Mouse (Mus musculus): ENCODE results near the gene Actl7a. TPM values are rescaled to one million over a fixed set of nuclear protein-coding genes. Genes with fewer than 3 reads are reported as not detected.

The Actl7a gene
- polyA plus RNA-seq, 1 experiment from 2014 or later: not detected

DNA sequence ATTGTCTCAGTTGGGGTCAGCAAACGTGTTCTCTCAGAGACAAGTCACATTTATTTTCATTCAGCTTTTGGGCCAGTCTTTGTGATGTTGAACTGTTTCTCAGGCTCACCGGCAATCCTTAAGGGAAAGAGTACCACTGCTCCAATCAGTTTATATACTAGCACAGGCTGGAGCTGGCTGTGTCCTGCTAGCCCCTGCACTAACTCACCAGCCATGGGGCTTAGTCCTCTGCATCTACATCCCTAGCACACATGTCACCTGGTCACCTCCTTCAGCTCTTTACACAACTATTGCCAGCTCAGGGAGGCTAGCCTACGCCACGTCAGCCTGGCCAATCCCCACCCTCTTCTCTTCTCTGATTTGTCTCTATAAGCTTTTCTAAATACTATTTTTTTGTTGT, 515 bp upstream of the Actl7a start:
- Histone ChIP-seq H3K27me3 (ENCODE audit: control insufficient read depth, insufficient read depth, low read length) (no peaks in the 10 kb centered on the region), H3K9ac (ENCODE audit: low read length) (no peak overlapping the region), H3K9me3 (ENCODE audit: control insufficient read depth, low read length) (no peaks in the 10 kb centered on the region), H3K27ac (replicated peaks; ENCODE audit: low read depth, low read length) (no peak overlapping the region), H3K4me3 (ENCODE audit: low read depth, low read length) (no peak overlapping the region), H3K4me1 (ENCODE audit: control insufficient read depth, insufficient read depth, low read length) (no peaks in the 10 kb centered on the region), H3K4me2 (ENCODE audit: low read depth, severe bottlenecking) (no peak overlapping the region), H3K36me3 (ENCODE audit: control insufficient read depth, insufficient read depth, low read length) (peaks cover 3% of the 10 kb centered on the region; the same call in 1 of the 2 replicates)
- WGBS: 87% methylated on average over 4 of the region's 4 CpGs
- ATAC-seq (ENCODE audit: insufficient number of reproducible peaks, low FRiP score, low TSS enrichment, low read depth): no peak
- no peak for DNase-seq (ENCODE audit: low spot score)

DNA sequence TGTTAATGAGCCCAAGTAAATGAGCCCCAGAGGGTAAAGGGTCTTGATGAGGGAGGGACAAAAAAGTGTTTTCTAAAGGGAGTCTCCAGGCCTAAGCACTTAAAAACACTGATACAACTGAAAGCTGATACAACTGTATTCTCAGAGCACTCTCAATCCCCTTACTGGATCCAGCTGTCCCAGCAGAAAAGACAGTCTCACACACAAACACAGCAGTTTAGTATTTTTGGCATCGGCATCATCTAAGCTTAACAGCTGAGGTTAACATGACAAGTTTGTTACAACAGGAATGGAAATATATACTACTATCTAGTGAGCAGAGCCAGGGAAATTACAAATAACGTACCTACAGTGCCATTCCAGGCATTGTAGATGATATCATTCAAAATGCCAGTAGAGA, 3.1 kb downstream of the Actl7a start:
- ATAC-seq (ENCODE audit: insufficient number of reproducible peaks, low FRiP score, low TSS enrichment, low read depth): no peak
- DNase-seq (ENCODE audit: low spot score): no peak
- no peak overlapping the region for H3K4me3 ChIP-seq (ENCODE audit: low read depth, low read length)
- whole genome bisulfite sequencing: 95% methylated on average over 2 of the region's 2 CpGs
- no peaks in the 10 kb centered on the region for H3K9me3 ChIP-seq (ENCODE audit: control insufficient read depth, low read length)
- H3K27ac ChIP-seq (replicated peaks; ENCODE audit: low read depth, low read length): no peak overlapping the region
- H3K36me3 ChIP-seq (ENCODE audit: control insufficient read depth, insufficient read depth, low read length): peaks cover 13% of the 10 kb centered on the region
- H3K4me2 ChIP-seq (ENCODE audit: low read depth, severe bottlenecking): no peak overlapping the region
- no peak overlapping the region for H3K9ac ChIP-seq (ENCODE audit: low read length)
- no peaks in the 10 kb centered on the region for H3K4me1 ChIP-seq (ENCODE audit: control insufficient read depth, insufficient read depth, low read length)
- H3K27me3 ChIP-seq (ENCODE audit: control insufficient read depth, insufficient read depth, low read length): no peaks in the 10 kb centered on the region

DNA sequence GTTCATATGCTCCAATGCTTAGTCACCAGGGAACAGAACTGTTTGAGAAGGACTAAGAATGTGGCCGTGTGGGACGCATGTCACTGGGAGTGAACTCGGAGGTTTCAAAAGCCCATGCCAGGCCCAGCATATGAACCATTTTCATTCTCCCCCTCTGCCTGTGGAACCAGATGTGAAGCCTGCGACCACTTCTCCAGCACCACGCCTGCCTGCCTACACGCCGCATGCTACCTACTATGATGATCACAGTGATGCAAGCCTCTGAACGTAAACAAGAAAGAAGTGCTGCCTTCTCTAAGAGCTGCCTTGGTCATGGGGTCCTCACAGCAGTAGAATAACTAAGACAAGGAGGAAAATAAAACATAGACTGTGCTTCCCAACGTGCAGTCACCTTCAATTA, 4.2 kb downstream of the Actl7a start:
- H3K9me3 ChIP-seq (ENCODE audit: control insufficient read depth, low read length): no peaks in the 10 kb centered on the region
- DNase-seq (ENCODE audit: low spot score): no peak
- no peak overlapping the region for H3K4me3 ChIP-seq (ENCODE audit: low read depth, low read length)
- no peaks in the 10 kb centered on the region for H3K27me3 ChIP-seq (ENCODE audit: control insufficient read depth, insufficient read depth, low read length)
- H3K4me2 ChIP-seq (ENCODE audit: low read depth, severe bottlenecking): no peak overlapping the region
- no peak overlapping the region for H3K9ac ChIP-seq (ENCODE audit: low read length)
- H3K27ac ChIP-seq (replicated peaks; ENCODE audit: low read depth, low read length): no peak overlapping the region
- no peak for ATAC-seq (ENCODE audit: insufficient number of reproducible peaks, low FRiP score, low TSS enrichment, low read depth)
- 97% methylated on average over 9 of the region's 9 CpGs for WGBS
- peaks cover 14% of the 10 kb centered on the region for H3K36me3 ChIP-seq (ENCODE audit: control insufficient read depth, insufficient read depth, low read length)
- H3K4me1 ChIP-seq (ENCODE audit: control insufficient read depth, insufficient read depth, low read length): no peaks in the 10 kb centered on the region

DNA sequence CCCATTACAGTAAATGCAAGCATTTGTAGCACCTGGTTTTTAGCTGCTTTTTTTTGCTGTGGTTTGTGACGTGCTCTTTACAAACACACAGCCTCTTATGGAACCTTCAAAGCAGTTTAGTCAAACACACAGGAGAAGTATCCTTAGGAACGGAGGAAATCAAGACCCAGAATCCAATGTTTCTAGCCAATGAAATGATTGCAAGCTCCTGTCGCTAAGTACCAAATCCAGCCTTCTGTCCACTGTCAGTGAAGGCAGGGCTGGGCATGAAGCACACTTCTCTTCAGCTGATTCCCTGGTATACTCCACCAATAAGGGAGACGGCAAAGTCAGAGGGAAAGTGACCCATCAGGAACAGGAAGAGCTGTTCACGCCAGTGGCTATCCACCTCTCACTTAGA, 12.8 kb downstream of the Actl7a start:
- Histone ChIP-seq H3K4me2 (ENCODE audit: low read depth, severe bottlenecking) (no peak overlapping the region), H3K27me3 (ENCODE audit: control insufficient read depth, insufficient read depth, low read length) (no peaks in the 10 kb centered on the region), H3K9me3 (ENCODE audit: control insufficient read depth, low read length) (no peaks in the 10 kb centered on the region), H3K4me3 (ENCODE audit: low read depth, low read length) (no peak overlapping the region), H3K27ac (replicated peaks; ENCODE audit: low read depth, low read length) (no peak overlapping the region), H3K4me1 (ENCODE audit: control insufficient read depth, insufficient read depth, low read length) (no peaks in the 10 kb centered on the region), H3K36me3 (ENCODE audit: control insufficient read depth, insufficient read depth, low read length) (peaks cover 27% of the 10 kb centered on the region), H3K9ac (ENCODE audit: low read length) (no peak overlapping the region)
- DNase-seq (ENCODE audit: low spot score): no peak
- 96% methylated on average over 5 of the region's 5 CpGs for WGBS
- no peak for ATAC-seq (ENCODE audit: insufficient number of reproducible peaks, low FRiP score, low TSS enrichment, low read depth)

DNA sequence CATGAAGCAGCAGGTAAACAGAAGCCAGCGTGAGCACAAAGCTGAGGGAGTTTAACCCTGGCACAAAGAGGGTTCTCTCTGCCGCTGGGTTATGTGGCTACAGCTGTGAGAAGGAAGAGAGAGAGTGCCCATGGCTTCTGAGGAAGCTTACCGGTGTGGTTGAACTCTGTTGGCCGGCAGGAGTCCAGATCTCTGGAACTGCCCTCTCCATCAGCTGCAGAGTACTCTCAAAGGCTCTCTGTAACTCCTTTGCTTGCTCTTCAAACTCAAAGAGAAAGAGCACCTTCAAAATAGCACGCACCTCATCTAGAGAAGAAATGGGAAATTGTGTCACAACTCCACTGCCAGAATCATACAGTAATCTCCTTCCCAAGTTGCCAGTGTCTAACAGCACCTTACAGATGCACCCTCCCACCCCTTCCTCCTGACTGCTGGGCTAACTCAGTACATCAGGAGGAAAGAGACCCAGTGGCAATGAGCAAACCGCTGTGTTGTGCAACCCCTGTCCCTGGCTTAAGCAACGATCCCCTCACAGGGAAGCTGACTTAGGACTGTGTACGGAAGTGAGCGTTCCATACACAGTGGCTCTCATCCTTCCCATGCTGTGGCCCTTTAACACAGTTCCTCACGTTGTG, 13.9 kb downstream of the Actl7a start:
- H3K4me1 ChIP-seq (ENCODE audit: control insufficient read depth, insufficient read depth, low read length): no peaks in the 10 kb centered on the region
- no peak overlapping the region for H3K4me2 ChIP-seq (ENCODE audit: low read depth, severe bottlenecking)
- H3K9ac ChIP-seq (ENCODE audit: low read length): no peak overlapping the region
- H3K36me3 ChIP-seq (ENCODE audit: control insufficient read depth, insufficient read depth, low read length): peaks cover 27% of the 10 kb centered on the region
- no peaks in the 10 kb centered on the region for H3K27me3 ChIP-seq (ENCODE audit: control insufficient read depth, insufficient read depth, low read length)
- H3K4me3 ChIP-seq (ENCODE audit: low read depth, low read length): no peak overlapping the region
- DNase-seq (ENCODE audit: low spot score): no peak
- ATAC-seq (ENCODE audit: insufficient number of reproducible peaks, low FRiP score, low TSS enrichment, low read depth): no peak
- H3K9me3 ChIP-seq (ENCODE audit: control insufficient read depth, low read length): no peaks in the 10 kb centered on the region
- 94% methylated on average over 10 of the region's 10 CpGs for WGBS
- H3K27ac ChIP-seq (replicated peaks; ENCODE audit: low read depth, low read length): no peak overlapping the region

DNA sequence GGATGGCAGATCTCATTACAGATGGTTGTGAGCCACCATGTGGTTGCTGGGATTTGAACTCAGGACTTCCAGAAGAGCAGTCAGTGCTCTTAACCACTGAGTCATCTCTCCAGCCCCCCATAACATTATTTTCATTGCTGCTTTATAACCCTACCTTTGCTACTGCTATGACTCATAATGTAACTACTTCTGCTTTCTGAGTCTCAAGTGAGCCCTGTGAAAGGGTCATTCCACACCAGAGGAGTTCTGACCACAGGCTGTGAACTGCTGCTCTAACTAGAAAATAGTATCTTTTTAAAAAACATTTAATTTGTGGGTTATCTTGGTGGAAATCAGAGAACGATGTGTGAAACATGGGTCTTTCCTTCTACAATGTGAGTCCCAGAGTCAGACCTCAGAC, 14.5 kb downstream of the Actl7a start:
- ATAC-seq (ENCODE audit: insufficient number of reproducible peaks, low FRiP score, low TSS enrichment, low read depth): no peak
- no peak for DNase-seq (ENCODE audit: low spot score)
- Histone ChIP-seq H3K27me3 (ENCODE audit: control insufficient read depth, insufficient read depth, low read length) (no peaks in the 10 kb centered on the region), H3K4me2 (ENCODE audit: low read depth, severe bottlenecking) (no peak overlapping the region), H3K4me3 (ENCODE audit: low read depth, low read length) (no peak overlapping the region), H3K9ac (ENCODE audit: low read length) (no peak overlapping the region), H3K4me1 (ENCODE audit: control insufficient read depth, insufficient read depth, low read length) (no peaks in the 10 kb centered on the region), H3K36me3 (ENCODE audit: control insufficient read depth, insufficient read depth, low read length) (peaks cover 30% of the 10 kb centered on the region), H3K9me3 (ENCODE audit: control insufficient read depth, low read length) (no peaks in the 10 kb centered on the region), H3K27ac (replicated peaks; ENCODE audit: low read depth, low read length) (no peak overlapping the region)
- 97% methylated on average over 1 of the region's 1 CpGs for WGBS

DNA sequence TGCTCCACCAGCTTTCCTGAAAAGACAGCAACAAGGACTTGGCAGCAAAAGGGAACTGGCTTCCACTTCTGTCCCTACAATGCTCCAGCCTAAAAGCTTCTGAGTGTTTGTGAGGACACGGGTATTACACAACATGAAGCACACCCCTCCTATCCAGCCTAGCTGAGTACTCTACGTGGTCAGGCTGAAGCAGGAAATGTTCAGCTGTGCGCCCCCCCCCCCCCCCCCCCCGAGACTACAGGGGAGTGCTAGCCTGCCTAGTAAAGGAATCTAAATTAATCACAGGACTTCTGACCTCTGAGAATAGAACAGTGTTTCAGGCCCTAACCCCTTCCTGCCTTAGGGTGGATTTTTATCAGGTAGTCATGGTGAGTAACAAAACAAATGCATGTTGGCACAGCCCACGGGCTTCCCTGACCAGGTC, 24.7 kb downstream of the Actl7a start:
- H3K4me3 ChIP-seq (ENCODE audit: low read depth, low read length): no peak overlapping the region
- peaks cover 17% of the 10 kb centered on the region for H3K36me3 ChIP-seq (ENCODE audit: control insufficient read depth, insufficient read depth, low read length)
- WGBS: 72% methylated on average over 5 of the region's 5 CpGs
- no peak overlapping the region for H3K9ac ChIP-seq (ENCODE audit: low read length)
- H3K27me3 ChIP-seq (ENCODE audit: control insufficient read depth, insufficient read depth, low read length): no peaks in the 10 kb centered on the region
- H3K4me2 ChIP-seq (ENCODE audit: low read depth, severe bottlenecking): no peak overlapping the region
- H3K9me3 ChIP-seq (ENCODE audit: control insufficient read depth, low read length): no peaks in the 10 kb centered on the region
- DNase-seq (ENCODE audit: low spot score): no peak
- no peaks in the 10 kb centered on the region for H3K4me1 ChIP-seq (ENCODE audit: control insufficient read depth, insufficient read depth, low read length)
- ATAC-seq (ENCODE audit: insufficient number of reproducible peaks, low FRiP score, low TSS enrichment, low read depth): no peak
- H3K27ac ChIP-seq (replicated peaks; ENCODE audit: low read depth, low read length): no peak overlapping the region

DNA sequence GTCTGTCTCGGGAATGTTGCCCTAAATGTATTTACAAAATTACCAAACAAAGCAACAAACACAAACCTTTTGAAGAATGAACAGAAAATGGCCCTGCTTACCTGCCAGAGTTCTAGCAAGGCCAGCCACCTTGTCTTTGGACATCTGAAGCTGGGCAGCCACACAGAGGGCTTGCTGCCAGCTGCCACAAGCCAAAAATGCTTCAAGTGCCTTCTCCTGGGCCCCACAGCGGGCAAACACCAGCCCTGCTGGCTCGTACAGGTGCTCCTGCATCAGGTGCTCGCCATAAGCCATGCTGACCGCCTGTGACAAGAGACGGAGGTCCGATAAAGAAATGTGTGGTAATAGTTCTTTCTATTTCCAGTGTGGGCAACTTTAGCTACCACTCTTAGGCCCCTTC, 25.7 kb downstream of the Actl7a start:
- Histone ChIP-seq H3K4me2 (ENCODE audit: low read depth, severe bottlenecking) (no peak overlapping the region), H3K27me3 (ENCODE audit: control insufficient read depth, insufficient read depth, low read length) (no peaks in the 10 kb centered on the region), H3K4me1 (ENCODE audit: control insufficient read depth, insufficient read depth, low read length) (no peaks in the 10 kb centered on the region), H3K9ac (ENCODE audit: low read length) (no peak overlapping the region), H3K9me3 (ENCODE audit: control insufficient read depth, low read length) (no peaks in the 10 kb centered on the region), H3K36me3 (ENCODE audit: control insufficient read depth, insufficient read depth, low read length) (peaks cover 17% of the 10 kb centered on the region), H3K27ac (replicated peaks; ENCODE audit: low read depth, low read length) (no peak overlapping the region), H3K4me3 (ENCODE audit: low read depth, low read length) (no peak overlapping the region)
- 92% methylated on average over 7 of the region's 7 CpGs for WGBS
- no peak for DNase-seq (ENCODE audit: low spot score)
- ATAC-seq (ENCODE audit: insufficient number of reproducible peaks, low FRiP score, low TSS enrichment, low read depth): no peak

DNA sequence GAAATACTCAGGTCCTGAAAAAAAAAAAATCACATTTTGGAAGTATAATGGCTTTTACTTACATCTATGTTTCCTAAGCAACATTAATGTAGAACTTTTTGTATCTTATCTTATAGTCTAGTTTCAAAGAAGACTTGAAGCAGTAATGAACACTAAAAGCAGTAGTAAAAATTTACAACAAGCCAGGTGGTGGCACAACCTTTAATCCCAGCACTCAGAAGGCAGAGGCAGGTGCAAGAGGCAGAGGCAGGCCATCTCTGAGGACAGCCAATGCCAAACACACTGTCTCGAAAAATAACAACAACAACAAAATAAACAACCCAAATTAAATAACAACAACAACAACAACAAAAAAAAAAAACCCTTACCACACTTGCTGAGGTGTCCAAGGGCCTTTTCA, 27.9 kb downstream of the Actl7a start:
- Histone ChIP-seq H3K27me3 (ENCODE audit: control insufficient read depth, insufficient read depth, low read length) (no peaks in the 10 kb centered on the region), H3K36me3 (ENCODE audit: control insufficient read depth, insufficient read depth, low read length) (peaks cover 19% of the 10 kb centered on the region), H3K9ac (ENCODE audit: low read length) (no peak overlapping the region), H3K4me3 (ENCODE audit: low read depth, low read length) (no peak overlapping the region), H3K4me2 (ENCODE audit: low read depth, severe bottlenecking) (no peak overlapping the region), H3K27ac (replicated peaks; ENCODE audit: low read depth, low read length) (no peak overlapping the region), H3K9me3 (ENCODE audit: control insufficient read depth, low read length) (no peaks in the 10 kb centered on the region), H3K4me1 (ENCODE audit: control insufficient read depth, insufficient read depth, low read length) (no peaks in the 10 kb centered on the region)
- no peak for DNase-seq (ENCODE audit: low spot score)
- ATAC-seq (ENCODE audit: insufficient number of reproducible peaks, low FRiP score, low TSS enrichment, low read depth): no peak
- 81% methylated on average over 1 of the region's 1 CpGs for WGBS

All from limb, embryonic 11.5 days (tissue).